Mouse (Mus musculus) neural tube, embryonic 15.5 days (tissue): ENCODE measurements at regions not wholly inside any gene's neighbourhood (a gene's known extent, or its start where the extent isn't known, plus 50 kb on each side); places are given as distances from the start of the nearest gene placed in this dataset.

Experiments
- ATAC-seq: fragments of 200-750 bp; cut with Nextera tagmentation; 2 replicates; pipeline ENCODE4 v1.8.0; 2017; ENCODE audit warnings: mild to moderate bottlenecking, moderate TSS enrichment, moderate library complexity; ENCODE audit not compliant: low FRiP score
- H3K27ac ChIP-seq: fragments of 300-500 bp; sonication (generic); replicated peaks from 2 replicates; pipeline ENCODE4 v1.5.1; 2015; ENCODE audit warnings: mild to moderate bottlenecking, inconsistent platforms
- H3K27me3 ChIP-seq: fragments of 300-500 bp; sonication (generic); replicated peaks from 2 replicates; pipeline ENCODE4 v1.6.1; 2015; ENCODE audit warnings: inconsistent platforms
- H3K36me3 ChIP-seq: fragments of 300-500 bp; sonication (generic); 2 replicates; pipeline ENCODE4 v1.6.1; 2015; ENCODE audit warnings: inconsistent platforms
- H3K4me1 ChIP-seq: fragments of 300-500 bp; sonication (generic); 2 replicates; pipeline ENCODE4 v1.6.1; 2015; ENCODE audit warnings: inconsistent platforms
- H3K4me2 ChIP-seq: fragments of 300-500 bp; sonication (generic); 2 replicates; pipeline ENCODE4 v1.6.1; 2015; ENCODE audit warnings: inconsistent platforms, mild to moderate bottlenecking, moderate library complexity
- H3K4me3 ChIP-seq: fragments of 300-500 bp; sonication (generic); replicated peaks from 2 replicates; pipeline ENCODE4 v1.5.1; 2015; ENCODE audit warnings: mild to moderate bottlenecking, inconsistent platforms
- H3K9ac ChIP-seq: fragments of 300-500 bp; sonication (generic); replicated peaks from 2 replicates; pipeline ENCODE4 v1.6.1; 2015; ENCODE audit warnings: mild to moderate bottlenecking, inconsistent platforms
- H3K9me3 ChIP-seq: fragments of 300-500 bp; sonication (generic); replicated peaks from 2 replicates; pipeline ENCODE4 v1.6.1; 2016; ENCODE audit warnings: inconsistent platforms
- WGBS: fragments of 180-500 bp; shearing (Covaris S2); methylation state at CpG from one replicate; pipeline ENCODE4 v1.1.7; 2015; ENCODE audit warnings: mixed read lengths; 5-methylcytosine and 5-hydroxymethylcytosine counted together

- ATAC-seq = no peak
- no peaks in the 10 kb centered on the region for H3K4me1 ChIP-seq
- H3K9ac ChIP-seq = no peak overlapping the region
- no peak overlapping the region for H3K4me2 ChIP-seq
- no peak overlapping the region for H3K4me3 ChIP-seq
- no peaks in the 10 kb centered on the region for H3K27me3 ChIP-seq
- WGBS = 95% methylated on average over 4 of the region's 4 CpGs
- no peaks in the 10 kb centered on the region for H3K36me3 ChIP-seq
- H3K9me3 ChIP-seq = no peaks in the 10 kb centered on the region
- no peak overlapping the region for H3K27ac ChIP-seq
Measured at GRCm38 (mm10) chr17:14610791-14611522, 83.1 kb downstream of the Thbs2 start.

- no peak overlapping the region for H3K4me3 ChIP-seq
- WGBS = 88% methylated on average over 4 of the region's 4 CpGs
Measured at GRCm38 (mm10) chr17:14608845-14609244, 85.2 kb downstream of the Thbs2 start.

GRCm38 (mm10) chr17:14606356-14606989 lies 87.6 kb downstream of the Thbs2 start:
- H3K9me3 ChIP-seq = no peaks in the 10 kb centered on the region
- no peaks in the 10 kb centered on the region for H3K4me1 ChIP-seq
- no peaks in the 10 kb centered on the region for H3K36me3 ChIP-seq
- no peak for ATAC-seq
- H3K9ac ChIP-seq = no peak overlapping the region
- H3K4me2 ChIP-seq = no peak overlapping the region
- no peaks in the 10 kb centered on the region for H3K27me3 ChIP-seq
- H3K4me3 ChIP-seq = no peak overlapping the region
- H3K27ac ChIP-seq = no peak overlapping the region
- 79% methylated on average over 5 of the region's 5 CpGs for WGBS

More at GRCm38 (mm10) chr17:14608845-14609244, 85.2 kb downstream of the Thbs2 start:
- no peaks in the 10 kb centered on the region for H3K9me3 ChIP-seq
- no peak overlapping the region for H3K9ac ChIP-seq
- no peaks in the 10 kb centered on the region for H3K36me3 ChIP-seq
- no peaks in the 10 kb centered on the region for H3K4me1 ChIP-seq
- ATAC-seq = no peak
- H3K27me3 ChIP-seq = no peaks in the 10 kb centered on the region
- no peak overlapping the region for H3K27ac ChIP-seq
- H3K4me2 ChIP-seq = no peak overlapping the region

DNA sequence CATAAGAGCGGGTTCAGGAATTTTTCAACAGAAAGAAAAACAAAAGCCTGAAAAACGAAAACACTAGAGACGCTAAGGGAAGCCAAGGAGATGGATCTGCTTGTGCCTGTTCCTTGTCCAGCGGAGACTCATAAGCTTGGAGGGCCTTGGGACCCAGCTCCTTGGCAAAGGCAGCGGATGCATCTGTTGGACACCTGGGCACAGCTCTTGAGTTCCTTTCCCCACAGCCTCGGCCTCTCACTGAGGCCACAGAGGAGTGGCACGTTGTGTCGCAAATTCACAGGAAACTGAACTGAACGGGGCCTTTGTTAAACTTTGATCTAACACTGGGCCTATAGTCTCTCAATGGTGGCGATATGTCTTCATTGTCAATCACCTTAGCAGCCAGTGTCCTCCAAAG lies 94.4 kb downstream of the Thbs2 start:
- Histone ChIP-seq H3K36me3 (no peaks in the 10 kb centered on the region), H3K4me1 (no peaks in the 10 kb centered on the region), H3K9me3 (no peaks in the 10 kb centered on the region), H3K4me3 (no peak overlapping the region), H3K27ac (no peak overlapping the region), H3K27me3 (no peaks in the 10 kb centered on the region), H3K9ac (no peak overlapping the region), H3K4me2 (no peak overlapping the region)
- WGBS = 84% methylated on average over 10 of the region's 10 CpGs
- no peak for ATAC-seq

- WGBS = 91% methylated on average over 7 of the region's 7 CpGs
- no peak overlapping the region for H3K27ac ChIP-seq
- no peak for ATAC-seq
- H3K27me3 ChIP-seq = no peaks in the 10 kb centered on the region
- no peak overlapping the region for H3K4me2 ChIP-seq
- no peak overlapping the region for H3K4me3 ChIP-seq
- no peaks in the 10 kb centered on the region for H3K9me3 ChIP-seq
- no peaks in the 10 kb centered on the region for H3K4me1 ChIP-seq
- no peaks in the 10 kb centered on the region for H3K36me3 ChIP-seq
- no peak overlapping the region for H3K9ac ChIP-seq
Measured at GRCm38 (mm10) chr17:14596470-14596869, 97.6 kb downstream of the Thbs2 start.

- ATAC-seq = no peak
- WGBS = 82% methylated on average over 7 of the region's 7 CpGs
- no peak overlapping the region for H3K4me3 ChIP-seq
- H3K27me3 ChIP-seq = no peaks in the 10 kb centered on the region
- H3K4me1 ChIP-seq = no peaks in the 10 kb centered on the region
- no peaks in the 10 kb centered on the region for H3K36me3 ChIP-seq
- H3K27ac ChIP-seq = no peak overlapping the region
- no peak overlapping the region for H3K9ac ChIP-seq
- no peak overlapping the region for H3K4me2 ChIP-seq
- H3K9me3 ChIP-seq = no peaks in the 10 kb centered on the region
Measured at GRCm38 (mm10) chr17:14595525-14595924, 98.5 kb downstream of the Thbs2 start.

DNA sequence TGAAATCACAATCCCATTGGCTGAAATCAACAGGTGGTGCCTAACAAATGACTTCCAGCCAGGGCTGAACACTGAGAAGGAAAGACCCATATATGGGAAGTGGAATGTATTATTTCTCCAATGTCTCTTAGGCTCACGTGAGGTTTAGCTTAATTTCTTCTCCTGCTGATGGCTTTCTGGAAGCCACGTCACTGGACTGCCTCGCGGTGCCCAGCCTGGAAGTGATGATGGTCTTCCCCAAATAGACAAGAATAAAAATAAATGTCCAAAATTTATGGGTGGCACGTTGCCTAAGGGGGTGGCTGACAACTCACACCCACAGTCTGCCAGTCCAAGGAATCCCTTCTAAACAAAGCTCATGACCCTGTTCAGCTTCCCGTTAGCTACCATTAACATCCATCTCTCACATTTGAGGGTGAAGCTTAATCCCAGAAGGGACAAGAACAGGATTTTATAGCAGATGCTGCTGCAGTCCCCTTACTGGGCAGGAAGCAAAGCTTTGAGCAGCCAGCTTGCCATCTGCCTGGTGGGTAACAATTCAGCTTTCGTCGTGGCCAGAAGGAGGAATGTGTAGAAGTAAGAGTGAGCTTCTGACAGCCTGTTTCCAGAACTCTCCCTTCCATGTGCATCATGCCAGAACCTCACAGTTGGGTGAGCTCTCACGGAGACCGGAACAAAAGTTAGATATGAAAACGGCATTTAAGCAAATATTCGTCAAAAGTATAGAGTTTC lies 105.8 kb downstream of the Thbs2 start:
- no peak overlapping the region for H3K4me3 ChIP-seq
- 86% methylated on average over 12 of the region's 12 CpGs for WGBS
- H3K9ac ChIP-seq = no peak overlapping the region
- H3K4me1 ChIP-seq = no peaks in the 10 kb centered on the region
- no peak overlapping the region for H3K27ac ChIP-seq
- no peak overlapping the region for H3K4me2 ChIP-seq
- H3K36me3 ChIP-seq = no peaks in the 10 kb centered on the region
- H3K27me3 ChIP-seq = no peaks in the 10 kb centered on the region
- ATAC-seq = no peak
- no peaks in the 10 kb centered on the region for H3K9me3 ChIP-seq

- Histone ChIP-seq H3K36me3 (no peaks in the 10 kb centered on the region), H3K27me3 (no peaks in the 10 kb centered on the region), H3K4me1 (no peaks in the 10 kb centered on the region), H3K4me2 (no peak overlapping the region), H3K9me3 (no peaks in the 10 kb centered on the region), H3K27ac (no peak overlapping the region), H3K4me3 (no peak overlapping the region), H3K9ac (no peak overlapping the region)
- no peak for ATAC-seq
- 85% methylated on average over 3 of the region's 3 CpGs for WGBS
Measured at GRCm38 (mm10) chr17:14579671-14580070, 114.4 kb downstream of the Thbs2 start.

DNA sequence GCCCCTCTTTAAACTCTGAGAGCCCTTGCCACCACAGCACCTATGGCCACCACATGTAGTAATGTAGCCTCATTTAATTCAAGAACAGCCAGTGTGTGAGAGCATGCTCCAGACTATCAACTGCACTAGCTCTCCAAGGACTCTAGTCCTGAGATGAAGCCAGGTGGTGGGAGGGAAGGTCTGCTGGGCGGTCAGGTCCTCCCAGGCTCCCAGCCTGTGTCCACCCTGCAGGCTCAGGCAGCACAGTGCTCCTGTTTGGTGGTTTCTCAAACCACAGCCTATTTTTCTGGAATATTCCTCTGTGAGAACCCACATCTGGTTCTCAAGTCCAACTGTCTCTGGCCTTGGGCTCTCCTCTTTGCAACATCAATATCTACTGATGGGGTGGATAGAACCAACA lies 115.3 kb downstream of the Thbs2 start:
- Histone ChIP-seq H3K4me3 (no peak overlapping the region), H3K27ac (no peak overlapping the region), H3K9me3 (no peaks in the 10 kb centered on the region), H3K36me3 (no peaks in the 10 kb centered on the region), H3K27me3 (no peaks in the 10 kb centered on the region), H3K4me1 (no peaks in the 10 kb centered on the region), H3K4me2 (no peak overlapping the region), H3K9ac (no peak overlapping the region)
- 87% methylated on average over 1 of the region's 1 CpGs for WGBS
- ATAC-seq = no peak

GRCm38 (mm10) chr17:14578194-14578593 lies 115.8 kb downstream of the Thbs2 start:
- Histone ChIP-seq H3K4me2 (no peak overlapping the region), H3K9me3 (no peaks in the 10 kb centered on the region), H3K4me1 (no peaks in the 10 kb centered on the region), H3K9ac (no peak overlapping the region), H3K27me3 (no peaks in the 10 kb centered on the region), H3K36me3 (no peaks in the 10 kb centered on the region), H3K4me3 (no peak overlapping the region), H3K27ac (no peak overlapping the region)
- no peak for ATAC-seq
- 72% methylated on average over 3 of the region's 3 CpGs for WGBS

GRCm38 (mm10) chr17:14576159-14576558 lies 117.9 kb downstream of the Thbs2 start:
- no peaks in the 10 kb centered on the region for H3K27me3 ChIP-seq
- 76% methylated on average over 2 of the region's 2 CpGs for WGBS
- no peak overlapping the region for H3K4me3 ChIP-seq
- H3K9me3 ChIP-seq = no peaks in the 10 kb centered on the region
- H3K36me3 ChIP-seq = no peaks in the 10 kb centered on the region
- no peak overlapping the region for H3K9ac ChIP-seq
- H3K4me1 ChIP-seq = no peaks in the 10 kb centered on the region
- H3K27ac ChIP-seq = no peak overlapping the region
- no peak for ATAC-seq
- H3K4me2 ChIP-seq = no peak overlapping the region

GRCm38 (mm10) chr17:14571143-14571542 lies 122.9 kb downstream of the Thbs2 start:
- H3K27ac ChIP-seq = no peak overlapping the region
- WGBS = 92% methylated on average over 7 of the region's 7 CpGs
- no peaks in the 10 kb centered on the region for H3K27me3 ChIP-seq
- H3K4me1 ChIP-seq = no peaks in the 10 kb centered on the region
- H3K4me3 ChIP-seq = no peak overlapping the region
- H3K9ac ChIP-seq = no peak overlapping the region
- no peak for ATAC-seq
- no peaks in the 10 kb centered on the region for H3K36me3 ChIP-seq
- no peaks in the 10 kb centered on the region for H3K9me3 ChIP-seq
- no peak overlapping the region for H3K4me2 ChIP-seq
